In genomic region chr3:10085396-10086119, GRCm38 (mm10) we compare ENCODE assay signal across 8 mouse cellular contexts. TPM values are rescaled to one million over a fixed set of nuclear protein-coding genes. Genes with fewer than 3 reads are reported as not detected.
A peak's percentile ranks its signal among the peaks of the same experiment; 100 is the strongest.
DNase-seq lines count a peak whose midpoint lies in the region; ATAC-seq lines count a peak whose summit lies in the region.
"Had no signal": no experiment of that assay in that cellular context is flagged by ENCODE, and none has a peak within 500 bp of the region (broad histone marks: within the 10 kb centered on the region; RNA-seq: fewer than 3 reads in every experiment).

No protein-coding gene starts in this region.

- no peak overlapping the region for H3K4me3 ChIP-seq in liver, embryonic 11.5 days (ENCODE audit: low read depth, low read length)
- no peak overlapping the region for H3K4me3 ChIP-seq in intestine, embryonic 15.5 days (replicated peaks)

- ATAC-seq in liver, embryonic 11.5 days (replicated peaks; ENCODE audit: low FRiP score), result no peak
- peak; percentile 39; the same call in 1 of the 2 replicates for ATAC-seq in intestine, embryonic 15.5 days
- ATAC-seq in megakaryocyte, adult 5-6 weeks (ENCODE audit: poor library complexity, severe bottlenecking), result 0 out of 2 replicates have a peak, but pooled peaks have one; percentile 24
- no peak for ATAC-seq in CD4-positive, CD25-positive, alpha-beta regulatory T cell, adult 4 months

- peaks cover 12% of the 10 kb centered on the region for H3K27me3 ChIP-seq in liver, embryonic 11.5 days (replicated peaks; ENCODE audit: control insufficient read depth, insufficient read depth, low read length)
- H3K27me3 ChIP-seq in intestine, embryonic 15.5 days (replicated peaks), result no peaks in the 10 kb centered on the region

- H3K4me1 ChIP-seq in liver, embryonic 11.5 days (replicated peaks; ENCODE audit: control insufficient read depth, insufficient read depth, low read length), result no peaks in the 10 kb centered on the region
- no peaks in the 10 kb centered on the region for H3K4me1 ChIP-seq in intestine, embryonic 15.5 days (replicated peaks)

- H3K27ac ChIP-seq in liver, embryonic 11.5 days (ENCODE audit: low read depth, low read length), result no peak overlapping the region
- no peak overlapping the region for H3K27ac ChIP-seq in intestine, embryonic 15.5 days

- WGBS in liver, embryonic 11.5 days, result 78% methylated on average over 7 of the region's 7 CpGs
- 69% methylated on average over 7 of the region's 7 CpGs for WGBS in intestine, embryonic 15.5 days

- H3K4me2 ChIP-seq in liver, embryonic 11.5 days, result no peak overlapping the region
- H3K4me2 ChIP-seq in intestine, embryonic 15.5 days (replicated peaks), result no peak overlapping the region

- no peaks in the 10 kb centered on the region for H3K9me3 ChIP-seq in liver, embryonic 11.5 days (ENCODE audit: control insufficient read depth, low read length)
- H3K9me3 ChIP-seq in intestine, embryonic 15.5 days, result no peaks in the 10 kb centered on the region

- DNase-seq in liver, result peak; percentile 41
- no peak for DNase-seq in liver, embryonic 11.5 days (ENCODE audit: low spot score)
- peak; percentile 82 for DNase-seq in adrenal gland, postnatal 10 days
- no peak for DNase-seq in right cerebral cortex, postnatal 36 days (ENCODE audit: low spot score in 2 of 2)
- DNase-seq: cerebellum, adult 9-11 months had no signal

- H3K9ac ChIP-seq in liver, embryonic 11.5 days (ENCODE audit: low read depth, low read length), result no peak overlapping the region
- H3K9ac ChIP-seq in intestine, embryonic 15.5 days, result no peak overlapping the region

- H3K36me3 ChIP-seq in liver, embryonic 11.5 days (ENCODE audit: control insufficient read depth, insufficient read depth, low read length), result no peaks in the 10 kb centered on the region
- H3K36me3 ChIP-seq in intestine, embryonic 15.5 days, result no peaks in the 10 kb centered on the region

RNA-seq across cellular contexts. Expression of gene Gm9833, which starts 2.4 kb away (rescaled TPM):
- polyA plus RNA-seq in liver, embryonic 11.5 days (2014; fragmentation: Nextera tagmentation; extraction: Ambion mirVana), result 2.5 and 3.2 TPM in 2 replicates
- total RNA-seq in adrenal gland, postnatal 10 days (2021), result 1 to 10 TPM; 4.4 to 5.5 TPM
- 2.3 and 2.5 TPM in 2 replicates for polyA plus RNA-seq in intestine, embryonic 15.5 days (2015; fragmentation: Nextera tagmentation; extraction: Ambion mirVana)
- total RNA-seq in megakaryocyte, adult 5-6 weeks (2015), result 0.50 and 0.78 TPM in 2 replicates
- total RNA-seq in megakaryocyte, adult 5-6 weeks (2017), result 5.5 and 9.8 TPM in 2 replicates
- under 1 TPM in 1 of 2 experiments, not detected in 1; 0.26 TPM for polyA plus RNA-seq in CD4-positive, CD25-positive, alpha-beta regulatory T cell, adult 4 months (2017; shearing (Covaris generic))

Comparison
In these comparisons a context has a peak if more than half of its experiments do, and no peak if none do; other contexts are left out.
1. DNase-seq: peak in liver (single experiment) and adrenal gland, postnatal 10 days (single experiment); none in liver, embryonic 11.5 days (single experiment) and right cerebral cortex, postnatal 36 days (0 of 2).
2. ATAC-seq: peak in intestine, embryonic 15.5 days (single experiment) and megakaryocyte, adult 5-6 weeks (single experiment); none in liver, embryonic 11.5 days (single experiment) and CD4-positive, CD25-positive, alpha-beta regulatory T cell, adult 4 months (single experiment).